Mouse (Mus musculus) embryonic facial prominence, embryonic 15.5 days (tissue): ENCODE measurements around the gene Rbm47. TPM values are rescaled to one million over a fixed set of nuclear protein-coding genes. Genes with fewer than 3 reads are reported as not detected.

Experiments
- ATAC-seq: fragments of 200-750 bp; cut with Nextera tagmentation; 2 replicates; pipeline ENCODE4 v1.8.0; 2017; ENCODE audit warnings: low read depth, moderate TSS enrichment; ENCODE audit not compliant: insufficient number of reproducible peaks, low FRiP score, low TSS enrichment
- H3K27ac ChIP-seq: fragments of 300-500 bp; sonication (generic); replicated peaks from 2 replicates; pipeline ENCODE4 v1.5.1; 2015; ENCODE audit warnings: mild to moderate bottlenecking, inconsistent platforms
- H3K27me3 ChIP-seq: fragments of 300-500 bp; sonication (generic); 2 replicates; pipeline ENCODE4 v1.6.1; 2015; ENCODE audit warnings: inconsistent platforms
- H3K36me3 ChIP-seq: fragments of 300-500 bp; sonication (generic); 2 replicates; pipeline ENCODE4 v1.6.1; 2015; ENCODE audit warnings: mild to moderate bottlenecking, inconsistent platforms
- H3K4me1 ChIP-seq: fragments of 300-500 bp; sonication (generic); 2 replicates; pipeline ENCODE4 v1.6.1; 2015; ENCODE audit warnings: inconsistent platforms
- H3K4me2 ChIP-seq: fragments of 300-500 bp; sonication (generic); replicated peaks from 2 replicates; pipeline ENCODE4 v1.6.1; 2015; ENCODE audit warnings: mild to moderate bottlenecking, inconsistent platforms
- H3K4me3 ChIP-seq: fragments of 300-500 bp; sonication (generic); replicated peaks from 2 replicates; pipeline ENCODE4 v1.5.1; 2015; ENCODE audit warnings: mild to moderate bottlenecking, inconsistent platforms
- H3K9ac ChIP-seq: fragments of 300-500 bp; sonication (generic); 2 replicates; pipeline ENCODE4 v1.6.1; 2015; ENCODE audit warnings: inconsistent platforms
- H3K9me3 ChIP-seq: fragments of 300-500 bp; sonication (generic); replicated peaks from 2 replicates; pipeline ENCODE4 v1.6.1; 2016; ENCODE audit warnings: inconsistent platforms
- WGBS: fragments of 180-500 bp; shearing (Covaris S2); methylation state at CpG from one replicate; pipeline ENCODE4 v1.1.7; 2015; 5-methylcytosine and 5-hydroxymethylcytosine counted together
- polyA plus RNA-seq: library from polyadenylated mRNA; unstranded; fragments of >200 nt; fragmentation: Nextera tagmentation; extraction: Ambion mirVana; gene quantifications from 2 replicates; pipeline ENCODE4 v1.2.1, GENCODE M21; 2015

Gene Rbm47
- polyA plus RNA-seq, 1 experiment from 2014 or later, result 14.0 TPM

DNA sequence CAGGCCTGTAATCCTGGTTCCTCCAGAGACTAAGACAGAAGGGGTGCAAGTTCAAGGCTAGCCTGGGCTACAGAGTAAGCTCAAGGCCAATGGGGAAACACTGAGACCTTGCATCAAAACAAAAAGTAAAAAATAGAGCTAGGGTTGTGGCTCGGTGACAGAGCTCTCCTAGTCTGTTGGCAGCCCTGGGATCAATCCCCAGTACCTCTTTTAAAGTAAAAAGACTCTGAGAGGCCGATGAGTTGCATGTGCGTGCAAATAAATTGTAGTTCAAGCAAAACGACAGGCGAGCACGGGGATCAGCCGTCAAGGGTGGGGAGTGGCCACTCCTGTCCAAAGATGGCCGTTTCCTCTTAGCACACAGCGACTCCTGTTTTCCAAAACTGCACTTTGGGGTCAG lies 48.0 kb downstream of the Rbm47 start:
- ATAC-seq, result no peak
- H3K27ac ChIP-seq, result no peak overlapping the region
- 44% methylated on average over 9 of the region's 9 CpGs for WGBS

DNA sequence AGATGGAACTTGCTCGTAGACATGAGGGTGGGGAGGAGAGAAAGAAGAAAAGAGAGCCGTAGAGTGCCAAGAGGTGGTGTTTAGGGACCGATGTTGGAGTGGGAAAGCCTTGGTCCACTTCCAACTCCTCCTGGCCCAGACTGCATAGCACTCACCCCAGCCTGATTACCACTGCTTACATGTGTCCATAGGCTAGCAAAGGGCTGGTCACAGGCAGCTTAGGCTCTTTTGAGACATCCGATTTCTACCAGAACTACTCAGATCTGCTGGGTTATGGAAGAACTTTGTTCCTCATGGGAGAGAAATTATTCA lies 48.9 kb downstream of the Rbm47 start:
- Histone ChIP-seq H3K4me3 (no peak overlapping the region), H3K4me1 (no peaks in the 10 kb centered on the region), H3K4me2 (no peak overlapping the region), H3K27ac (no peak overlapping the region), H3K27me3 (no peaks in the 10 kb centered on the region), H3K9ac (no peak overlapping the region), H3K36me3 (no peaks in the 10 kb centered on the region), H3K9me3 (no peaks in the 10 kb centered on the region)
- ATAC-seq, result no peak
- 88% methylated on average over 4 of the region's 4 CpGs for WGBS

More for the DNA sequence above, 48.0 kb downstream of the Rbm47 start:
- no peak overlapping the region for H3K9ac ChIP-seq
- no peaks in the 10 kb centered on the region for H3K27me3 ChIP-seq
- H3K36me3 ChIP-seq, result no peaks in the 10 kb centered on the region
- H3K4me2 ChIP-seq, result no peak overlapping the region
- H3K4me3 ChIP-seq, result no peak overlapping the region
- H3K4me1 ChIP-seq, result no peaks in the 10 kb centered on the region
- H3K9me3 ChIP-seq, result no peaks in the 10 kb centered on the region

DNA sequence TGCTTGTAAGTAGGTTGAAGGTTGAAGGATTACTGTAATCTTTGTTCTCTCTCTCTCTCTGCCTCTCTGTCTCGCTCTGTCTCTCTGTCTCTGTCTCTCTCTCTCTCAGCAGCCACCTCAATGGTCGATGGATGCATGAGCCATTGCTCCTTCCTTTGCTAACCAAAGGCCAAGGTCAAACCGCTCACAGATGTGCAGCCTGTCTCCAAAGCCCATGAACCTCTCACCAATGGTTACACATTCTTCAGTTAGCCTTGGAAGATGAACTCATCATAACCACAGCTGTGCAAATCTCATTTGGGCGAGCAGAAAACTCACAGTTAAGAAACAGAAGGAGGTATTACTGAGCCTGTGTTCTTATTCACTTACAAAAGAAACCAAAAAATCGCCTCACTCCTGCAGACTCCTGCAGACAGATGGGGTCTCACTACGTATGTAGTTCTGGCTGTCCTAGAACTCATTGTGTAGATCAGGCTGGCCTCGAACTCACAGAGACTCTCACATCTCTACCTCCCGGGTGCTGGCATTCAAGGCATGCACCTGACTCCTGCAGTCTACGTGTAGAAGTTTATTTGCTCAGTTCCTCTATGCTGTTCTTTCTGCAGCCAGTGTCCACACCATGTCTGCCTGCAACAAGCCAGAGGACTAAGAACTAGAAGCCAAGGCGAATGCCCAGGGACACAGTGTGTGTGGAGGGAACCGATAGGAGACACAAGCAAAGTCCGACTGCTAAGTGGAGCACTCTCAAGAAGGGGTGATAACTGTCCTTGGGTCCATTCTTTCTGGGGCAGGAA lies 49.4 kb downstream of the Rbm47 start:
- Histone ChIP-seq H3K4me1 (no peaks in the 10 kb centered on the region), H3K9me3 (no peaks in the 10 kb centered on the region), H3K4me2 (no peak overlapping the region), H3K27ac (no peak overlapping the region), H3K36me3 (no peaks in the 10 kb centered on the region), H3K27me3 (no peaks in the 10 kb centered on the region), H3K9ac (no peak overlapping the region), H3K4me3 (no peak overlapping the region)
- 89% methylated on average over 12 of the region's 12 CpGs for WGBS
- no peak for ATAC-seq

DNA sequence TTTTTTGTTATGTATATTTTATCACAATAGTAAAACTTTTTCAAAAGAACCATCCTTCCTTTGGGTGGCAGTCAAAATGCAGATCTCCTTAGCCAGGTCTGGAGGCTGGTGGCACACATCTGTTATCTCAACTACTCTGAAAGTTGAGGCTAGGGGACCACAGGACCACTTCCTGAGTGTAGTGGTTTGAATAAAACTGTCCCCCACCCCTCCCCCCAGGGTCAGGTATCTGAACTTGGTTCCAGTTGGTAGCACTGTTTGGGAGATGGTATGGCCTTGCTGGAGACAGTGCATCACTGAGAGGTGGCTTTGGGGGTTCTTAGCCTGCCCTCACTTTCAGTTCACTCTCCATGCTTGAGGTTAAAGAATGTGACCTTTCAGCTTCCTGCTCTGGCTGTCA lies 51.7 kb downstream of the Rbm47 start:
- H3K9ac ChIP-seq, result no peak overlapping the region
- H3K4me3 ChIP-seq, result no peak overlapping the region
- no peaks in the 10 kb centered on the region for H3K9me3 ChIP-seq
- no peak overlapping the region for H3K4me2 ChIP-seq
- H3K36me3 ChIP-seq, result no peaks in the 10 kb centered on the region
- no peak for ATAC-seq
- H3K4me1 ChIP-seq, result no peaks in the 10 kb centered on the region
- no peak overlapping the region for H3K27ac ChIP-seq
- no peaks in the 10 kb centered on the region for H3K27me3 ChIP-seq

DNA sequence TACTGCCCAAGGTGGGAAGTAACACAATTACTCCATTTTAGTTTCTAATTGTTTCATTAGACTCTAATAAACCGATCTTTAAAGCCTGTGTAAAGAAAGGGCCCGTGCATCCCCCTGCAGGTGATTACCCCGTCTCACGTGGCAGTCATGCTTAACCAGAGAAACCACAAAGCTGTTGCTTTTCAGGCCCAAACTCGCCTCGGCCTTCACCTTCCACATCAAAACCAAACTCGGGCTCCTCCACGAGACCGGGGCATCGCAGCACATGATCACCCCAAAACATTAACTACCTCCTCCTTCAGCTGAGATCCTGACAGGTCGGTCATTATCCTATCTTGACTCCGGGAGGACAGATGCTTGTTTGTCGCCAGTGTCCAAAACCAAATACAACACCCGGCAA lies 58.2 kb downstream of the Rbm47 start:
- Histone ChIP-seq H3K4me2 (no peak overlapping the region), H3K27ac (no peak overlapping the region), H3K9ac (no peak overlapping the region)

DNA sequence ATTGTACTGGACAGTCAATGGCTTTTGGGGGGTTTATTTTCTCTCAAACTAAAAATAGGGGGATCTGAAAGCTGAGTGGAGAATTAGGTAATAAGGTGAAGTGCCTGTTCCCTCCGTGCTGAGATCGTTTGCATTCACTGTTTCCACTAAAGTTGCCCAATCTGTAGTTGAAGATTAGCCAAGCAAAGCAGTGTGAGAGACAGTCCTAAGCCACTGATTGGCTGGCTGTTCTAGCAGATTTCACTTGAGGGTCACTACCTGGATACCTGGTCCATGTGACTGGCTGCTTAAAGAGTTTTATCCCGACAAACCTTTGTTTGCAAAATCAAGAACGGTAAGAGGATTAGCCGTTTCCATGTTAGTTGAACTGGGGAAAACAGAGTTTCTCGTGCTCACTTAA lies 58.7 kb downstream of the Rbm47 start:
- WGBS, result 49% methylated on average over 6 of the region's 6 CpGs
- no peak overlapping the region for H3K4me2 ChIP-seq
- H3K4me1 ChIP-seq, result no peaks in the 10 kb centered on the region
- no peak overlapping the region for H3K4me3 ChIP-seq
- no peak for ATAC-seq
- H3K36me3 ChIP-seq, result no peaks in the 10 kb centered on the region
- H3K9me3 ChIP-seq, result no peaks in the 10 kb centered on the region
- H3K9ac ChIP-seq, result no peak overlapping the region
- no peaks in the 10 kb centered on the region for H3K27me3 ChIP-seq
- H3K27ac ChIP-seq, result no peak overlapping the region

More for the DNA sequence above, 58.2 kb downstream of the Rbm47 start:
- 55% methylated on average over 14 of the region's 14 CpGs for WGBS
- H3K4me3 ChIP-seq, result no peak overlapping the region
- no peak for ATAC-seq
- H3K36me3 ChIP-seq, result no peaks in the 10 kb centered on the region
- H3K9me3 ChIP-seq, result no peaks in the 10 kb centered on the region
- H3K4me1 ChIP-seq, result no peaks in the 10 kb centered on the region
- no peaks in the 10 kb centered on the region for H3K27me3 ChIP-seq

DNA sequence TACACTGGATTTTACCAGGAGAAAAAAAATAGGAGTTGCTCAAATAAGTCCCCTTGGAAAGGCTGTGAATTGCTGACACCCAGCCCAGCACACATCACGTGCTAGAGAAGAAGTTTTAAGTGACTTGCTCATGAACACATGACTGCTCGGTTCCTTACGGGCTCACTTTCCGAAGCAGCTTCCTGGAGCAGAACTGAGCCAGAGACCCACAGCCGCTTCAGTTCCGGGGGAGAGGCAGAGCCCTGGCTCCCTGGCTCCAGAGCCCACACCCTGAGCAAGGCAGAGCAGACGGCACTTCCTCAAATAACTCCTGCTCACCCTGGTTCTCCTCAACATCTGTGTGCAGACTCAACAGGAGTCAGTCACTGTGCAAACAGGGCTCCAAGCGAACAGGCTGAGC lies 60.9 kb downstream of the Rbm47 start:
- no peak overlapping the region for H3K9ac ChIP-seq
- H3K4me2 ChIP-seq, result no peak overlapping the region
- no peaks in the 10 kb centered on the region for H3K36me3 ChIP-seq
- no peaks in the 10 kb centered on the region for H3K9me3 ChIP-seq
- WGBS, result 54% methylated on average over 8 of the region's 8 CpGs
- H3K4me3 ChIP-seq, result no peak overlapping the region
- no peak overlapping the region for H3K27ac ChIP-seq
- ATAC-seq, result peak; percentile 60; the same call in 1 of the 2 replicates
- H3K27me3 ChIP-seq, result no peaks in the 10 kb centered on the region
- no peaks in the 10 kb centered on the region for H3K4me1 ChIP-seq

DNA sequence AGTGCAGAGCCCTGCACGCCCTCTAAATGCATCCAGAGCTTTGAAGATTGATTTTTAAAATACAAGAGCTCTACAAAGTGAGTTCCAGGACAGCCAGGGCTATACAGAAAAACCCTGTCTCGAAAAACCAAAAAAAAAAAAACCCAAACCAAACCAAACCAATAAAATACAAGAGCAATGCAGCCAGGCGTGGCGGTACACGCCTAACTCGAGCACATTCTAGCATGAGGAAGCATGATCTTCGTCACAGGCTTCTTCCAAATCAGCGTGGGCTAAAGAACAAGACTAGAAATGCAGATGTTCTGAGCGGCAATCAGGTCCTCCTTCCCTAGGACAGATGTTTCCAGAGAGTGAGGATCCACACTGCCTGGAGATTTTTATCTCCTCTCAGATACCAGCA lies 66.5 kb downstream of the Rbm47 start:
- 77% methylated on average over 9 of the region's 9 CpGs for WGBS
- H3K9me3 ChIP-seq, result no peaks in the 10 kb centered on the region
- no peak for ATAC-seq

DNA sequence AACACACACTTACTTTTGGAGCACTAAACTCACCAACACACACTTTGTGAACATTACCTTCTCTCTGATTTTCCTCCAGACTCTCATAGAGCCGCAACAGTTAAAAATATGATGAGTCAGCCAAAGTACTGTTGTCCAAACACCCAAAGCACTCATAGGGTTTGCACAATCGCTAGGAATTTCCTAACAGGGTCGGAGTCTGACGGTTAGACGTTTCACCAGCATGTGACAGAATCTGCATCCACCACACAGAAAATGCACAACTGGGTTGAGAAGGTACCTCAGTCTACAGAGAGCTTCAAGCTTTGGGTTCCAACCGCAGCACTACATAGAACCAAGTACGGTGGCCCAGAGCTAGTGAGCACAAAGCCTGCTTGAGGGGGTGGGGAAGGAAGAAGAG lies 67.0 kb downstream of the Rbm47 start:
- ATAC-seq, result no peak
- Histone ChIP-seq H3K36me3 (no peaks in the 10 kb centered on the region), H3K27me3 (no peaks in the 10 kb centered on the region), H3K4me3 (no peak overlapping the region), H3K4me2 (no peak overlapping the region), H3K27ac (no peak overlapping the region), H3K4me1 (no peaks in the 10 kb centered on the region), H3K9ac (no peak overlapping the region), H3K9me3 (no peaks in the 10 kb centered on the region)
- 86% methylated on average over 7 of the region's 7 CpGs for WGBS

More for the DNA sequence above, 66.5 kb downstream of the Rbm47 start:
- H3K27me3 ChIP-seq, result no peaks in the 10 kb centered on the region
- H3K27ac ChIP-seq, result no peak overlapping the region
- no peaks in the 10 kb centered on the region for H3K4me1 ChIP-seq
- no peak overlapping the region for H3K4me3 ChIP-seq
- H3K9ac ChIP-seq, result no peak overlapping the region
- H3K36me3 ChIP-seq, result no peaks in the 10 kb centered on the region
- no peak overlapping the region for H3K4me2 ChIP-seq

DNA sequence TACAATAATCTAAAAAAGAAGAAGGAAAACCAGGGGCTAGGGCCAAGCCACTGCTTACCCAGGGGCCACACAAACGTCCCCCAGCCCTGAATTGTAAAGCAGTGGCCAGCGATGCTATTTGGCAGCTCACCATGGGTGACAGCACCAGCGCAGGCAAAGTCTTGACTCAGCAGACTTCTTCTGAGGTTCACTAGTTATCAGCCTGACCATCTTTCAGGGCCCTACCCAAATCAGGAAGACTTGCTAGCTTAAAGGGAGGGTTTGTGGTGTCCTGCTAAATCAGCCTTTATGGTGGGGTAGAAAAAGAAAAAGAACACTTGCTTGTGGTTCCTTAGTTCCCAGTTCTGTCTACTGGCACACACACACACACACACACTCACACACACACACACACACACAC lies 67.6 kb downstream of the Rbm47 start:
- Histone ChIP-seq H3K4me3 (no peak overlapping the region), H3K36me3 (no peaks in the 10 kb centered on the region), H3K4me1 (no peaks in the 10 kb centered on the region), H3K27ac (no peak overlapping the region), H3K9me3 (no peaks in the 10 kb centered on the region), H3K27me3 (no peaks in the 10 kb centered on the region), H3K9ac (no peak overlapping the region), H3K4me2 (no peak overlapping the region)
- ATAC-seq, result no peak
- WGBS, result 75% methylated on average over 3 of the region's 3 CpGs

DNA sequence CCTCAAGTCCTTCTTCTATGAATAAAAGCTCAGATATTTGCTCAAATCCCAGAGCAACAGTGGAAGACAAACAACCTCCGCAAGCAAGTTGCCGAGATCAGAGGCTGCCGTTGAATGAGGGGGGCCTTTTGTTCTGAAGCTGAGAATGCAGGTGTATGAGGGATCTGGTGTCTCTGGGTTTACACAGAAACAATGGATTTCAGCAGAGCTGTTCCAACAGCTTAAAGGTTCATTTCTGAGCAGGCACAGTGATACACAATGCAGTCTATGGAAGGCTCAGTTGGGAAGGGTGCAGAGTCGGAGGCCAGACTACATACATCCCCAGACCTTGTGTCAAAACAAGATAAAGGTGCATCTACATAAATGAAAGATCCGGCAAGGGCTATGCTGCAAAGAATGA lies 69.5 kb downstream of the Rbm47 start:
- WGBS, result 77% methylated on average over 5 of the region's 5 CpGs
- no peaks in the 10 kb centered on the region for H3K9me3 ChIP-seq
- no peaks in the 10 kb centered on the region for H3K4me1 ChIP-seq
- no peak overlapping the region for H3K4me2 ChIP-seq
- H3K27ac ChIP-seq, result no peak overlapping the region
- H3K9ac ChIP-seq, result no peak overlapping the region
- no peak overlapping the region for H3K4me3 ChIP-seq
- ATAC-seq, result no peak
- H3K27me3 ChIP-seq, result no peaks in the 10 kb centered on the region
- H3K36me3 ChIP-seq, result no peaks in the 10 kb centered on the region

DNA sequence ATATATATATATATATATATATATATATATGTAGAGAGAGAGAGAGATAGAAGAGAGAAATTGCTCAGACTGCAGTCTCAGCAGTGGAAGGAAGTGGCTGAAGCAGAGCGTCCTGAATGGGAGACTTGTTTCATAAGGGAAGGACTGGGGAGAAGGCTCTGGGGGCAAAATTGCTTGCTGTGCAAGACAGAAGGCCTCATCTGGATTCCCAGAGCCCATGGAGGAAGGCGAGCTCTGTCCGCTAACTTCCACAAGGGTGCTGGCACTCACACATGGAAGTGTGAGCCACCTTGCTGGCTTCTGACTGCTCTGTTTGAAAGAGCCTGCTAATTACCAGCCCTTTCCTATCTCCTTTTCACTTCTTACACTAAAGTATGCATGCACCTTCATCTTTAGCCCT lies 70.1 kb downstream of the Rbm47 start:
- Histone ChIP-seq H3K27me3 (no peaks in the 10 kb centered on the region), H3K9ac (no peak overlapping the region), H3K27ac (no peak overlapping the region), H3K36me3 (no peaks in the 10 kb centered on the region), H3K4me2 (no peak overlapping the region), H3K4me3 (no peak overlapping the region), H3K4me1 (no peaks in the 10 kb centered on the region), H3K9me3 (no peaks in the 10 kb centered on the region)
- no peak for ATAC-seq
- WGBS, result 64% methylated on average over 3 of the region's 3 CpGs
